Mouse (Mus musculus): ENCODE results near the gene Pcdh20.

The Pcdh20 gene

DNA sequence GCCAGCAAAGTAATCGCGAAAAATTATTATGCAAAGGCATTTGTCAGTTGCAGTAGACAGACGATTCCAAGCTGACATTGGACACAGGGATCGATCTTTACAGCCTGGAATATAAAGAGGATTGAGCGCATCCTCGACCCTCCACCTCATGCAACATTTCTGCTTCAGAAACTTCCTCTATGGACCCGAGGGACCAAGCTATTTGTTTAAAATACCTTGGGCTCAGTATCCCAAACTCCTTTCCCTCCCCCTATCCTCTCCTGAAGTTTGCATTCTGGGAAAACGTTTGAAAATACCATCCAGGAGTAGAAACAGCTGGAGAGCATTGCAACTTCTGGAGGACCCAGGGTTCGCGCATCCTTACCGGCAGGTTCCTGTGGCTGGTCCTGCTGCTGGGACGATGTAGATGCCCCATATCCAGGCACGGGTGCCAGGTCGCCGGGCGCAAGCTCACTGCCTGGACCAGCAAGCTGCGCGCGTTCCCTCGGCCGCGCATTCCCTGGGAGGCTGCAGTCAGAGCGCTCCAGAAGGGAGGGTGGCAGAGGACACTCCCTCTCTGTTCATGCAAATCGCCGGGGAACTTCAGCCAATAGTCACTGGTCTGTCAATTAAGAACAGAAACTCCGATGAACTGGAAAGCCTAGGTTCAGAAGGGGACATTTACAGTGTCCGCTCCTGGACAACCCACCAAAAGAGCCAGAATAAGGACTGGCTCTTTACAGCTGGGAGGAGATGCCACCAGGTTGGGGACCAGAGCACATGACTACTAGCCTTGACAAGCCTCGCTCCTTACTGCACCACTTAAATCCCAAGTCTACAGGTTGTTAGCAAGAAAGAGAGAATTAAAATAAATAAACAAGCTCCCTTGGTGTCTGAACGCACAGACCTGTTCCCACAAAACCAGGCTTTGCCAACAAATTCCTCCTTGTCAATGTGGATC lies at the start of gene Pcdh20:
Gene Pcdh20 (minus strand): TSS at position 902 of the 940 bp plus-strand sequence.
- DNase-seq (ENCODE audit: low spot score), result peak; percentile 86

DNA sequence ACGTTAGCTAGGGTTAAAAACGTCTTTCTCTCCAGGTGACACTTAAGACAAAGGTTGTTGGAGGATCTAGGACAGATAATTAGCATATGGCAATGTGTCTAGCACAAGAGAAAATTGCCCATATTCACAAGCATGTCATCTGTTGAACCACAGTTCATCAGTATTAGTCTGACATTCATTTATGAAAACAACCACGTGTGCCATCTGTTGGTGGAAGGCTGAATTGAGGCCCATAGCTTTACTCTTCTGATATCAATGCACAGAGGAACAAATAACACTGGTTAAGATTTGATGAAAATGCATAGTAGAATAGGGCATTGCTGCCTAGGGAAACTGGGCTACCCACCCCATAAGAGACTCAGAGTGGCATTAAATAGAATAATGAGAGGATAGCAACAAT lies 8.7 kb upstream of the Pcdh20 start:
- DNase-seq (ENCODE audit: low spot score), result peak; percentile 17

DNA sequence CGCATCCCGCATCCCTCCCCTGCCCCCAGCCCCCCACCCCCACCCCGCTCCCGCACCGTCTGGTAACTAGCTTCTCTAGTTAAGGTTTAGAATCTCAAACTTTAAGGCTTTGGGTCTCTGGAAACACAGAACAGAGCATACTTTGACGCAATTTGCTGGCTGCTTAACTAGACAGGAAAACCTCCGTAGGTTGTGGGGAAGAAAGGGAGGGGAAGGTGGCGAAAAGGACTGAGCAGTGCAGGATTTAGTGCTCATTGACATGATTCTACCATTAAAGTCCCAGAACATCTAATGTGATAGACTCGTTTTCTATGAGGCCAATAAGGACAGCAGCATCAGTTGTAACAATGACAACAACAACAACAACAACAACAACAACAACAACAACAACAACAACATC lies 1.2 kb downstream of the Pcdh20 start:
- DNase-seq (ENCODE audit: low spot score), result peak; percentile 20

DNA sequence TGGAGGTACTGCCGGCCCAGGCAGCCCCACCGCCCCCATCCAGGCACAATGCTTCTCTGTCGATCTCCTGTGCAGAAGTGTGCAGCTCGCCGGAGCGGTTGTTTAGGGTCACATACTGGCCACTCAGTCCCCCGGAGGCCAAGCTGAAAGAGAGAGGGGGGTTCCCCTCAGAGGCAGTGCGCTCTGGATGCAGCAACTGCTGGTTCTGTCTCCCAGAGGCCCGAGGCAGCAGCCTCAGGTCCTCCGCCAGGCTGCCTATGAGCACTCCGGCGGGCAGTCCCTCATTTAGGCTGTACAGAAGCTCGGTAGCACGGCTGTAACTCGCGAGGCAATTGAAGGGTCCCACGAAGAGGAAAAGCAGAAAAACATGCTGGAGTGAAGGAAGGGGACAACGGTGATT lies 1.8 kb downstream of the Pcdh20 start:
- peak; percentile 54 for DNase-seq (ENCODE audit: low spot score)

DNA sequence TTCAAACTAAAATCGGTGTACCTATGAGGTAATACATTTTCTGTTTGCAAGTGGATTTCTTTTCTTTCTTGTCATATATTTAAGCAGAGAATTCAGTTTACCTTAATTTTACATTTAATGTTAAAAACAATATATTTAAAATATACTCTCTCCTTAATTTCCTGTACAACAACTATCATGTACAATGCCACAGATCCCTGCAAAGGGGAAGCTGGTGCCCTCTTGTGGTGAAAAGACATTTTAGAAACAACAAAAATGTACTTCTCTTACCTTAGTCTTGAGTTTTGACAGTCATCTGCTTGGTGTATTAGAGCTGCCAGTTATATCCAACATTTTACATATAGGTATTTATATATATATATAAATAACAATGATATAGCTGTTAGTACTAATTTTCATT lies 4.8 kb downstream of the Pcdh20 start:
- peak; percentile 42 for DNase-seq (ENCODE audit: low spot score)

DNA sequence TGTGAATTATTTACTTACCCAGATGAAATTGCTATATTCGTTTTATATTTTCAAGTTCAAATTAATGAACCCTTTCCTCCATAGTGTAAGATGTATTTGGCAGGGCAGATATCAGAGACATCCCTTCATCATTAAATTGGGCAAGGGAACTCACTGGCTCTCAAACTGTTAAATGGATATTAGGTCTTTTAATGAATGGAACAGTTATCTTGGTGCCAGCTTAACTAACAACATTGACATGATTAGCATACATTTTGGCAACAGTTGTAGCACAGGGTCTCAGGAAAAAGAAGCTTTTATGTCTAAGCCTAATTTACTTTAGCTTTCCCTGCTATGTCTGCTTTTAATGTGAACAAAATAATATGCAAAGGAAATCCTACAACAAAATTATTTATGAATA lies 6.8 kb downstream of the Pcdh20 start:
- DNase-seq (ENCODE audit: low spot score), result no peak

DNA sequence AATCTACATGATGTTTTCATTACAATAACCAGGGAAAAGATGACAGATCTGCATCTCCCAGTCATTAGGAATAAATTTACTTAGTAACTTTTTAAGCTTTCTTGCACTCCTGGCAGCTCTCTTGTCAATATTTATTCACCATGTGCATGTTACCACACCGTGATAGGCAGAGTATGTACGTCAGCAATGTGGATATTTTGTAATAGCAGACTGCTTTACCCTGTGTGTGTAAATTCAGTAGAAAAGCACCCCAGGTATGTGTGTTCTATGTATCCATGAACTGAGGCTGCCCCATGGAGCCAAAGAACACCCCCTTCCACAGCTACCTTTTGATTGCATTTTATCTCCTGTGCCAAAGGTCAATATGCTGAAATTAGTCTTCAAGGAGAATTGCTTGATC lies 7.8 kb downstream of the Pcdh20 start:
- no peak for DNase-seq (ENCODE audit: low spot score)

DNA sequence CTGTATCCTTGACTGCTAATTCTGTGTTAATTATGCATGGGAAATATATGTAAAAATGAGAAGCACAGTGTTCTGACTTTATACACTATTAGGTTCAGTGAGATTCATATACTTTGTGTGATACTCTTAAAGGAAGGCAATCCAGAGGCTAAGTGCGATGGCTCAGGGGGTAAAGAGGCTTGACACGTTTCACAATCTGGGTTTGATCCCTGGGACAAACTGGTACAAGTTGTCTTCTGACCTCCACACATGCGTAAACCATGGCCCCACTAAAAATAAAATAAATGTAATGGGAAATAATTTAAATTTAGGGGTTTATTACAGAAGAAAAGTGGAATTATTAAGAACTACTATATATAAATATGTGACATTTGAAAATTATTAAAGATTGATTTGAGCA lies 8.3 kb downstream of the Pcdh20 start:
- DNase-seq (ENCODE audit: low spot score), result no peak

DNA sequence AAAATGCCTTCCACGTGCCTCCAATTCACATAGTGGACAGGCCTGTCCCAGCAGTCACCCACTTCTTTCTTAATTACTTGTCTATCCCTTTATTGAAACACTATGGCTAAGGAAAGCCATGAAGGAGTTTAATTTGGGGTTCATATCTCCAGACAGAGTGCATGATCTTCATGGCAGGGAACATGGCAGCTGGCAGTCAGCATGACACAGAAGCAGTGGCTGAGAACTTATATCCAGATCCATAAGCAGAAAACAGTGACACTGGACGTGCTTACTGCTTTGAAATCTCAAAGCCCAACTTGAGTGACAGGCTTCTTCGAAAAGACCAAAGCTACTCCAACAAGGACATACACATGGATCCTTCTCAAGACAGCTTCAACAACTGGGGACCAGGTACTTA lies 10.5 kb downstream of the Pcdh20 start:
- DNase-seq (ENCODE audit: low spot score), result no peak

DNA sequence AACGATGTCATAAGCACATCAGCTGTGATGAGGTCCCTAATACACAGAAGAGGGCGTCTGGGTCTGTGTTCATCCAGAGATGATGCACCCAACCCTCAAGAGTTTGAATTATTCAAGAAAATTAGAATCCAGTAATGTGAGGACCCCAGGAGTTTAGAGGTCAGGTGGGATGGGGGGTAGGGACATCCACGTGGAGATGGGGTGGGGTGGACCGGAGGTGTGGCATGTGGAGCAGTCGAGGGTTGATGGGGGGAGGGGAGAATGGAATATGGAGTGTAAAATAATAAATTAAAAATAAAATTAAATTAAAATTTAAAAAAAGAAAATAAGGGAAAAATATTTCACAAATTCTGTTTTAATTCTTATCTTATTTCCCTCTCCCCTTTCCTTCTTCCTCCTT lies 27.9 kb downstream of the Pcdh20 start:
- DNase-seq (ENCODE audit: low spot score), result no peak

DNA sequence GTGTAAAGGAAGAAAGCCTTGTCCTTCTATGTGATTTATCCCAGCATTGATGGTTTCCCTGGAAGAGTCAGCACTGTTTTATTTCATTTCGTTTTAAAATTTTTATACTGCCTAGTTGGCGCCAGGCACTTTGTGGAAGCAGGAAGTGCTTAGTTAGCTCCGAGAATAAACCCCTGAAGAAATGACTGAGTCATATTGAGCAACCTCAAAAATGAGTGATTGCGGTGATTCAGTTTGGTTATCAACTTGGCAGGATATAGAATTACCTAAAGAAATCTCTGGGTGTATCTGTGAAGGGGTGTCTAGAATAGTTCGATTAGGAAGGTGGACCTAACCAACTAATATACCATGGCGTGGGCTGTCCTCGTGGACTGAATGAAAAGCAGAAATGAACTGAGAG lies 41.8 kb downstream of the Pcdh20 start:
- DNase-seq (ENCODE audit: low spot score), result no peak

DNA sequence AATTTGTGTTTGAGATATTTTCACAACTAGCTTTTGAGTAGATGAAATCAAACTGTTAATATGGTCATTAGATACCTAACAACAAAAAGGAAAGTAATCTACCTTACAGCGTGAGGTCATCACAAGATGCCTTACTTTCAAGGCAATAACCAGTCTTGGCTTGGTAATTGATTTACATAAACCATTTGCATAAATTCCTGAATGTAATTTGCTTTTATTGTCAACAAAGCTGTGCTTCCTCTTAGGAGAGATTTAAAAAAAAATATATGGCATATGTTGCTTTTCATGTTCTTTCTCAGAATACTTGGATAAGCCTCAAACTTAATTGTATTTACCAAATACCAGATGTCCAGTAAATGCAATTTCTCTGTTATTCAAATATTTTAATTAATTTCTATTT lies 43.8 kb downstream of the Pcdh20 start:
- no peak for DNase-seq (ENCODE audit: low spot score)

Data from embryo, embryonic 10 days (tissue).